Mouse (Mus musculus) forebrain, embryonic 14.5 days (tissue): ENCODE measurements around the gene Slc5a4b. TPM values are rescaled to one million over a fixed set of nuclear protein-coding genes. Genes with fewer than 3 reads are reported as not detected.
A peak's percentile ranks its signal among the peaks of the same experiment; 100 is the strongest.

ENCODE experiments used
- ATAC-seq: fragments of 200-750 bp; cut with Nextera tagmentation; 2 replicates; pipeline ENCODE4 v1.8.0; 2017; ENCODE audit warnings: mild to moderate bottlenecking, moderate library complexity
- DNase-seq: peaks from one replicate; pipeline ENCODE4 v3.0.0-alpha.2; 2015; ENCODE audit warnings: low spot score
- H3K27ac ChIP-seq: fragments of 300-500 bp; sonication (generic); 2 replicates; pipeline ENCODE4 v1.5.1; 2014; ENCODE audit warnings: low read depth, mild to moderate bottlenecking, control low read depth, low read length, moderate library complexity
- H3K27me3 ChIP-seq: fragments of 300-500 bp; sonication (generic); replicated peaks from 2 replicates; pipeline ENCODE4 v1.6.1; 2014; ENCODE audit warnings: low read length, control low read depth, mixed read lengths; ENCODE audit not compliant: control insufficient read depth, insufficient read depth
- H3K36me3 ChIP-seq: fragments of 300-500 bp; sonication (generic); 2 replicates; pipeline ENCODE4 v1.6.1; 2014; ENCODE audit warnings: low read length, control low read depth; ENCODE audit not compliant: control insufficient read depth, insufficient read depth
- H3K4me1 ChIP-seq: fragments of 300-500 bp; sonication (generic); 2 replicates; pipeline ENCODE4 v1.6.1; 2014; ENCODE audit warnings: antibody characterized with exemption, low read length, control low read depth; ENCODE audit not compliant: control insufficient read depth, insufficient read depth
- H3K4me2 ChIP-seq: fragments of 300-500 bp; sonication (generic); 2 replicates; pipeline ENCODE4 v1.6.1; 2014; ENCODE audit warnings: mild to moderate bottlenecking, control low read depth, low read length
- H3K4me3 ChIP-seq: fragments of 300-500 bp; sonication (generic); 2 replicates; pipeline ENCODE4 v1.5.1; 2014; ENCODE audit warnings: low read depth, low read length, control low read depth
- H3K9ac ChIP-seq: fragments of 300-500 bp; sonication (generic); 2 replicates; pipeline ENCODE4 v1.6.1; 2014; ENCODE audit warnings: mild to moderate bottlenecking, low read length, control low read depth, moderate library complexity
- H3K9me3 ChIP-seq: fragments of 300-500 bp; sonication (generic); replicated peaks from 2 replicates; pipeline ENCODE4 v1.6.1; 2016; ENCODE audit warnings: low read length, control low read depth, mixed read lengths; ENCODE audit not compliant: control insufficient read depth
- WGBS: fragments of 180-500 bp; shearing (Covaris S2); extraction: QIAGEN DNeasy Blood & Tissue Kit; methylation state at CpG from one replicate; pipeline ENCODE4 v1.1.7; 2014; 5-methylcytosine and 5-hydroxymethylcytosine counted together
- polyA plus RNA-seq: library from polyadenylated mRNA; unstranded; fragments of >200 nt; fragmentation: Nextera tagmentation; extraction: Ambion mirVana; gene quantifications from 2 replicates; pipeline ENCODE4 v1.2.1, GENCODE M21; 2014

The Slc5a4b gene
- polyA plus RNA-seq, 1 experiment from 2014 or later = not detected

DNA sequence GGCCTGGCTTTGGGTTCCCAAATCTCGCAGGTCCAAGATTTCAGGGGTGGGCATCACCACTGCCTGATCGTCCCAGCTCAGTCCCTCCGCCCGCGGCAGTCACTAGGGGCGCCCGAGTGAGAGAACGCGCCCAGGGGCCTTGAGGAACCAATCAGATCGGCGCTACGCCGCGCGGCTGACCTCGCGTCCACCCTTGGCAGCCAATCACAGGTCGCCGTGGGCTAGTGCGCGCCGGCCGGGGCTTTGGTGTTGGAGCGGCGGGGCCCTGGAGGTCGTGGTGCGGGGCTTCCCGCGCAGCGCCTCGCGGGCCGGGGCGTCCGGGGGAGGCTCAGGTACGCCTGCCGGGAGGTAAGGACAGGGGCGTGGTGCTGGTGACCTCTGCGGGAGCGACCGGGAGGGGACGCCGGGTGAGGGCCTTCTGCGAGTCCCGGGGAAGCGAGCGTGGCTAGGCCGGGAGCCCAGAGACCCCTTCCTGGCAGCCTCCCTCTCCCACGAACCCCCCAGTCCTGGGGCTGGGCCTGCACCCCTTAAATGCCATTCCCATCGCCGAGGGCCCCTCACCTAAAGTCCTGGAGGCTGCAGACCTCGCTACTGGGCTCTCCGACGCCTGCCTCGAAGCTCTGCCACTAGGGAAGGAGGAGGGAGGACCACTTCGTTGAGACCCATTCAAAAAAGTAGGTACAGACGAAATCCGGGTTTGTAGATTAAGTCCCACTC is 78.2 kb downstream of the Slc5a4b start, which contains the start of gene Zfp280b:
Gene Zfp280b, plus strand, starts transcription at position 249 of the 717 bp plus-strand sequence.
- H3K4me3 ChIP-seq = peak within 1 kb of the TSS; percentile 83
- H3K4me2 ChIP-seq = peak within 1 kb of the TSS; percentile 74
- peaks cover 11% of the 10 kb centered on the region; the same call in 1 of the 2 replicates for H3K36me3 ChIP-seq
- H3K4me1 ChIP-seq = peaks cover 9% of the 10 kb centered on the region
- no peaks in the 10 kb centered on the region for H3K27me3 ChIP-seq
- ATAC-seq (peak; percentile 99), DNase-seq (peak; percentile 97)
- peak within 1 kb of the TSS; percentile 72; the same call in 1 of the 2 replicates for H3K27ac ChIP-seq
- peak within 1 kb of the TSS; percentile 90 for H3K9ac ChIP-seq
- H3K9me3 ChIP-seq = no peaks in the 10 kb centered on the region
- WGBS = under 1% methylated on average over 57 of the region's 58 CpGs

DNA sequence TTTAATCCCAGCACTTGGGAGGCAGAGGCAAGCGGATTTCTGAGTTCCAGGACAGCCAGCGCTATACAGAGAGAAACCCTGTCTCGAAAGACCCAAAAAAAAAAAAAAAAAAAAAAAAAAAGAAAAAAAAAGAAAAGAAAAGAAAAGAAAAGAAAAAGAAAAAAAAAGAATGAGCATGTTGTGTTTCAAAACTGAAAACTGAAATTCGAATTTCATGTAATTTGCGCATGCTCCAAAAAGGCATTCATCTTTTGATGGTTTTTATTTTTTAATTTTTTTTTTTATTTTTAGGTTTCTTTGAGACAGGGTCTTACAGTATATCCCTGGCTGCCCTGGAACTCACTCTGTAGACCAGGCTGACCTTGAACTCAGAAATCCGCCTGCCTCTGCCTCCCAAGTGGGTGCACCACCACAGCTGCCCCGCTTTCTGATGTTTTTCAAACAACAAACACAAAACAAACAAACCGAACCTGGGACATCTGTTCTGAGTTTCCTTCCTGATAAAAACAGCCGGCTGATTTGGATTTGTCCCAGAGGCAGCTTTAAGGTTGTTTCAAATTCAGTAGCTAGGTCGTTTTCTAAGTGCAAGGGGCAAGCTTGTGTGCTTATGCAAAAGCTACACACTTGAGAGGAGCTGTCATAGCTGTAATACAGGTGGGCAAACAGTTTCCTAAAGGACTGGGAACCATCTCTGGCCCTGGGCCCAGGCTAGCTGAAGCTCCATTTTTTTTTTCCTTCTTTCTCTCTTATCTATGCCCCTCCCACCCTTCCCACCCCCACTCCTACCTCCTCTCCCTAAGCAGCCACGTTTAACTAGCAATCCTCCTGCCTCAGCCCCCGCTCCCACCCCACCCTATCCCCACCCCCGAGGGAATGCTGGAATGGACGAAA is 79.0 kb downstream of the Slc5a4b start:
- peak overlapping the region; percentile 74 for H3K4me2 ChIP-seq
- H3K9ac ChIP-seq = peak overlapping the region; percentile 90
- H3K4me1 ChIP-seq = peaks cover 9% of the 10 kb centered on the region
- no peaks in the 10 kb centered on the region for H3K27me3 ChIP-seq
- peaks cover 3% of the 10 kb centered on the region; the same call in 1 of the 2 replicates for H3K36me3 ChIP-seq
- H3K27ac ChIP-seq = peak overlapping the region; percentile 72; the same call in 1 of the 2 replicates
- 53% methylated on average over 14 of the region's 14 CpGs for WGBS
- no peaks in the 10 kb centered on the region for H3K9me3 ChIP-seq
- DNase-seq (peak; percentile 73), ATAC-seq (peak; percentile 72)
- peak overlapping the region; percentile 83 for H3K4me3 ChIP-seq

- H3K27me3 ChIP-seq = no peaks in the 10 kb centered on the region
- no peaks in the 10 kb centered on the region for H3K9me3 ChIP-seq
- no peak overlapping the region for H3K4me3 ChIP-seq
- H3K36me3 ChIP-seq = peaks cover 3% of the 10 kb centered on the region; the same call in 1 of the 2 replicates
- no peak overlapping the region for H3K9ac ChIP-seq
- no peak overlapping the region for H3K4me2 ChIP-seq
- WGBS = 66% methylated on average over 5 of the region's 5 CpGs
- ATAC-seq = no peak
- no peak overlapping the region for H3K27ac ChIP-seq
- H3K4me1 ChIP-seq = peaks cover 9% of the 10 kb centered on the region
- no peak for DNase-seq
Measured at GRCm38 (mm10) chr10:76030496-76030895, 80.3 kb downstream of the Slc5a4b start.

DNA sequence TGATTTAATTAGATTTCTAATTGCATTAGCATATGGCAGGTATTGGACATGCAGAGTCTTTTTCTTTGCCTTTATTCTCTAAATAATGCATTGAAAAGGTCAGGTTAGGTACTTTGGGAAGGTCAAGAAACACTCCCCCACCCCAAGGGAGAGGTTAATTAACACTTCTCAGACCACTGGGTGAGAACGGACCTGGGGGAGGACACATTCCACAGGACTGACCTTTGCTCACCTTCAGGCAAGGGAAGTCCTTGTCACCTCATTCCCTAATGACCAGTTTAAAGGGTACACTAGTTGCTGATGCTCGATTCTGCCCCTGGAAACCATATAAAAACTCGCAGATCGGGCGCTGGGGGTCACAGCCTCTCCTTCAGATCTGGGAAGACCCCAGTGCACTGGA is 81.5 kb downstream of the Slc5a4b start:
- H3K4me3 ChIP-seq = no peak overlapping the region
- H3K27me3 ChIP-seq = no peaks in the 10 kb centered on the region
- 53% methylated on average over 5 of the region's 5 CpGs for WGBS
- H3K4me1 ChIP-seq = peaks cover 9% of the 10 kb centered on the region
- DNase-seq (no peak), ATAC-seq (no peak)
- H3K4me2 ChIP-seq = no peak overlapping the region
- H3K9me3 ChIP-seq = no peaks in the 10 kb centered on the region
- no peak overlapping the region for H3K9ac ChIP-seq
- no peaks in the 10 kb centered on the region for H3K36me3 ChIP-seq
- no peak overlapping the region for H3K27ac ChIP-seq

- H3K36me3 ChIP-seq = no peaks in the 10 kb centered on the region
- H3K27ac ChIP-seq = no peak overlapping the region
- H3K9me3 ChIP-seq = no peaks in the 10 kb centered on the region
- no peaks in the 10 kb centered on the region for H3K27me3 ChIP-seq
- H3K4me2 ChIP-seq = no peak overlapping the region
- H3K4me1 ChIP-seq = peaks cover 3% of the 10 kb centered on the region
- DNase-seq (no peak), ATAC-seq (no peak)
- H3K9ac ChIP-seq = no peak overlapping the region
- no peak overlapping the region for H3K4me3 ChIP-seq
- 78% methylated on average over 9 of the region's 9 CpGs for WGBS
Measured at GRCm38 (mm10) chr10:76028396-76028795, 82.4 kb downstream of the Slc5a4b start.

DNA sequence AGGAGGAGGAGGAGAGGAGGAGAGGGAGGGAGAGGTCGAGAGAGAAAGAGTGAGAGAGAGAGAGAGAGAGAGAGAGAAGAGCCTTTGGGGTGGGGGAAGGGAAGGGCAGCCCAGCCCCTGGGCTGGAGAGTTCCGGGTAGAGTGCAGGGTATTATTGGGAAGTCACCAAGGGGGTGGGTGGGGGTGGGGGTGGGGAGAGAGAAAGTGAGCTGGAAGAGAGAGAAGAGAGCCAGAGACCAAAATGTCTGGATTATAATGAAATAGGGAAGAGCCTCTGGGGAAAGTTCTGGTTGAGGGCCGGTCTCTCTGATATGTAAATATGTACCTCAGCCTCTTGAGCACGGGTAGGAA is 82.8 kb downstream of the Slc5a4b start:
- DNase-seq = no peak
- ATAC-seq = no peak
- Histone ChIP-seq H3K27ac (no peak overlapping the region), H3K4me3 (no peak overlapping the region), H3K9ac (no peak overlapping the region), H3K9me3 (no peaks in the 10 kb centered on the region), H3K36me3 (no peaks in the 10 kb centered on the region), H3K4me1 (no peaks in the 10 kb centered on the region), H3K4me2 (no peak overlapping the region), H3K27me3 (no peaks in the 10 kb centered on the region)
- WGBS = 22% methylated on average over 3 of the region's 4 CpGs

- H3K4me1 ChIP-seq = no peaks in the 10 kb centered on the region
- H3K9me3 ChIP-seq = no peaks in the 10 kb centered on the region
- H3K9ac ChIP-seq = no peak overlapping the region
- 68% methylated on average over 12 of the region's 12 CpGs for WGBS
- H3K27ac ChIP-seq = no peak overlapping the region
- H3K4me2 ChIP-seq = no peak overlapping the region
- no peak overlapping the region for H3K4me3 ChIP-seq
- H3K36me3 ChIP-seq = no peaks in the 10 kb centered on the region
- ATAC-seq = no peak
- H3K27me3 ChIP-seq = no peaks in the 10 kb centered on the region
- DNase-seq = no peak
Measured at GRCm38 (mm10) chr10:76027127-76028015, 83.4 kb downstream of the Slc5a4b start.

GRCm38 (mm10) chr10:76025470-76026190 is 85.1 kb downstream of the Slc5a4b start:
- no peak overlapping the region for H3K4me2 ChIP-seq
- no peaks in the 10 kb centered on the region for H3K9me3 ChIP-seq
- H3K27me3 ChIP-seq = no peaks in the 10 kb centered on the region
- 92% methylated on average over 10 of the region's 10 CpGs for WGBS
- DNase-seq (no peak), ATAC-seq (no peak)
- no peak overlapping the region for H3K9ac ChIP-seq
- no peak overlapping the region for H3K27ac ChIP-seq
- H3K4me3 ChIP-seq = no peak overlapping the region
- H3K4me1 ChIP-seq = no peaks in the 10 kb centered on the region
- H3K36me3 ChIP-seq = no peaks in the 10 kb centered on the region
